Mouse (Mus musculus) adrenal gland, adult 2 months (tissue): Measurements from ENCODE around the gene Lgals3bp. TPM values are rescaled to one million over a fixed set of nuclear protein-coding genes. Genes with fewer than 3 reads are reported as not detected.

Experiments used
- DNase-seq: peaks from one replicate; pipeline ENCODE4 v3.0.0; 2021
- polyA plus RNA-seq: library from polyadenylated mRNA; depleted of rRNA; stranded (reverse); fragments of >200 nt; gene quantifications from 2 replicates; pipeline ENCODE4 v1.2.3, GENCODE M21; 2012
- total RNA-seq, 2 experiments: library from RNA; stranded (reverse); gene quantifications; 2 replicates each; pipeline ENCODE4 v1.2.3; 2021

Gene Lgals3bp
- total and polyA plus RNA-seq, 3 experiments: 92.7 to 430 (median 160) TPM

DNA sequence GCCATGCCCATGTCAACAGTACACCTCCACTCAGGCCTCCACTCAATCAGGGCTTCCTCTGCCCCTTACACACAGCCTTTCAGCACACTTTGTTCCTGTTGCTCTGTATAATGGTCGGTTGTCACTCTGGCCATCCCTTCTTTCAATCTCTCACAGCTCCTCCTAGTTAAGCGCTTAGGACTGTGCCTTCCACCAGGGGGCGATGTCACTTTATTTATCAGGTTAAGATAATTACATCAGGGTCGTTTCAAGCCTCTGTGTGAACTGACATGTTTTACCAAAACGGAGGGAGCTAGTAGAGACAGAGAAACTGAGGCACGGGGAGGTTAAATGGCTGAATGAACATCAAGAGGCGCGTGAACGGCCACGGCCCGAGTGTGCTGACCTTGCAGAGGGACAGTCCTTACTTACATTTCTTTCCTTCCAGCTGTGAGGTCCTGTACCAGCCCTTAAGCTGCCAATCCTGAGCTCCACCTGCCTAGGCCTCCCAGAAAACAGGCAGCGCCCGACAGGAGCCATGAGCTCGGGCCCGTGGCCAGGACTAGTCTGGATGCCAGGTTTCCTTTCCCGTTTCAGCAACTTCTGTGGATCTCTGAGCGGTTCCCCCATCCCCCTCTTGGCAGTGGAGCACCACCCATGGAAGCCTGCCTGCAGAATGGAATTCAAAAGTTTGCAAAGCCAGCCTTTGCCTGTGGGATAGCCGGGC is 21.5 kb upstream of the Lgals3bp start:
- DNase-seq: peak; percentile 84

DNA sequence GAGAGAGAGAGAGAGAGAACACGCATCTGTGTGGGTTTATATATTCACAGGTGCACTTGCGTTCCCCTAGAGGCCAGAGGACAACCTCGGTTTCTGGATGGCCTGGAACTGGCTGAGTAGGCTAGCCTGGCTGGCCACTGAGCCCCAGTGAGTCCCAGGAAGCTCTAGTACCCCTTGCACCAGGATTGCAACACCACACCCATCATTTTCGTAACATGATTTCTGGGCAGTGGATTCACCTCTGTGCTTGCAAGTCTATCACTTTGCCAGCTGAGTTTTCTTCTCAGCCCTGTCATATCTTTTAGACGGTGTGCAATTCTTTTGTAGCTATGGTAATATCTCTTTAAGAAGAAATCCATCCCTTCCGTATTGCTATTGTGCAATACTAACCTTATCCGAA is 18.4 kb upstream of the Lgals3bp start:
- DNase-seq: no peak

GRCm38 (mm10) chr11:118418834-118419504 is 17.1 kb upstream of the Lgals3bp start, which contains the start of gene Cant1:
Gene Cant1 (minus strand): TSS chr11:118419086.
- peak; percentile 99 for DNase-seq

GRCm38 (mm10) chr11:118418442-118418833 is 16.5 kb upstream of the Lgals3bp start:
- DNase-seq: no peak

DNA sequence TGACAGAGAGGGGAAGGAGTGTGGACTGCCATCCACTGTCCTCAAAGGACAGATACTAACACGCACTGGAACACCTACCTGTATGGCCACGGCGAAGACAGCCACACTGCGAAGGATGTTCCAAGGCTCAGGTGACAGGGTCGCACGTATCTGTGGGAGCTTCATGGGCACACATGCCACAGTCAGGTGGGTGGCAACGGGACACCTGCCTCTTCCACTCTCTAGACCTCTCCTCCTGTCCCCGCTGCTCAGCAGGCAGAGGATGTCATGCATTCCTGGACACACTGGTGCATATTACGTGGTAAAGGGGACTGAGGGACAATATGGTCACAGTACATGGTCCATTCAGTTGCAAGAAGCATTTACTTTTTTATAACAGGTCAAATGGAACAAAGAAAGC is 15.6 kb upstream of the Lgals3bp start:
- no peak for DNase-seq

DNA sequence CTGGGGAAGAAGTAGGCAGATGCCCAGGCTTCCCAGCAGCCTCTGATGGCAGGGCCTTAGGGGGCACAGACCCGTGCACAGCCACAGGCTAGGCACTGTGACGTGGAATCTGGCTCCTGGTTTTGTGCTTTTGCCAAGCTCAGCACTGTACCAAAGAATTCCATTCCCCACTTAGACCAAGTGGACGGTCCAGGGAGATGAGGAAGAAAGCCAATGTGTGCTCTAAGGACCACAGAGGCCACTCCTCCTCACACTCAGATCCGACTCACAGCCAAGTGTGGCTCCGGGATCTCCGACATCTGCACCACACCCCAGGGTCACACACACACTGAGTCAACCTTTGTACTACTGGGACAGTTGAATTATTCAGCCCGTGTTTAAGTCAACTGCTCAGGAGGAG is 14.2 kb upstream of the Lgals3bp start:
- no peak for DNase-seq

- no peak for DNase-seq
Observed at GRCm38 (mm10) chr11:118415630-118416029, 13.7 kb upstream of the Lgals3bp start.

GRCm38 (mm10) chr11:118414270-118414669 is 12.4 kb upstream of the Lgals3bp start:
- no peak for DNase-seq

DNA sequence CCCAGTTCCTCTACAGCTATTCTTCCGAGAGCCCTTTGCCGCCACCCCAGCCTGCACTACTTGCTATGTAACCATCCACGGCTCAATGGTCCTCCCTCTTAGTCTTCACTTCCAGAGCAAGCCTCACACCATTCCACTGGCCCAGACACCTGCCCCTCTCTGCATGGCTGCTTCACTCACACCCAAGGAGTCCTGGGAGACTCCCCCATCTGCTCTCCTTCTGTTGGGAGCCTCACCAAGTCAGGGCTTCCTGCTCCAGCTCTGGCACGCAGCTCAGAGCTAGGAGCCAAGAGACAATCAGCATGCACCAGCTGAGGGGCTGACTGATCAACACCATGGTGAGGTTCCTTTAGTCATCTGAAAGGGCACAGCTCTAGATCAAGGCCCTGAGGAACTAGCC is 11.2 kb upstream of the Lgals3bp start:
- DNase-seq: no peak

GRCm38 (mm10) chr11:118412601-118413000 is 10.7 kb upstream of the Lgals3bp start:
- no peak for DNase-seq

- no peak for DNase-seq
Observed at GRCm38 (mm10) chr11:118411271-118411670, 9.4 kb upstream of the Lgals3bp start.

DNA sequence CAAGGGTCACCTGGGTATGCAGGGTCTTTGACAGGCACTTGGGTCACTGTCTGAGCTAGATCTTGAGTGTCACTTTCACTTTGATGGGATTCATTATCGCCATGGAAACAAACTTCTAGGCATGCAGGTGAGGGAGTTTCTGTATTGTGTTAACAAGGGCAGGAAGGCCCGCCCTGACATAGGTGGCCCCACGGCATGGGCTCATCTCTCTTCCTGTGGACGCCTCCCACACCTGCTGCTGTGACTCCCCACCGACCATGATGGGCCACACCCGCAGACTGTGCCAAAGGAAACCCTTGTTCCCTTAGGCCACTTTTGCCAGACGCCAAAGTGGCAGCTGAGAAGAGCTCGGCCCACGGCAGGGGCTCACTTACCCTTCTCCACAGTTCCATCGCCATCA is 8.6 kb upstream of the Lgals3bp start:
- DNase-seq: no peak

DNA sequence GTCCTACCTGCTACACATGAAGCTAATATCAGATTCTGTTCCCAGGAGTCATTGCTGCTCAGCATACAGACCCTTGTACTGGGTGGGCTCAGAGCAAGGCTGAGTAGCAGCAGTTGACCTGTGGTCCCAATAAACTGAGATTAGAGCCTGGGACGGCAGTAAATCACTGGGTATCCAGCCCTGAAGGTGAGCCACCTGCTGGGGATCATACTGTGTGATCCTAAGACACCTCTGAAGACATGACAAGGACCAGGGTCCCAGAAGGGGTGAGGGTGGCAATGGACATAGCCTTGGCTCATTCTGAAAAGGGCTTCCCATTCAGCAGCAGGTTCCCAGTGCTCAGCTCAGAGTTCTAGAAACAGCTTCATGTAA is 8.2 kb upstream of the Lgals3bp start:
- no peak for DNase-seq

DNA sequence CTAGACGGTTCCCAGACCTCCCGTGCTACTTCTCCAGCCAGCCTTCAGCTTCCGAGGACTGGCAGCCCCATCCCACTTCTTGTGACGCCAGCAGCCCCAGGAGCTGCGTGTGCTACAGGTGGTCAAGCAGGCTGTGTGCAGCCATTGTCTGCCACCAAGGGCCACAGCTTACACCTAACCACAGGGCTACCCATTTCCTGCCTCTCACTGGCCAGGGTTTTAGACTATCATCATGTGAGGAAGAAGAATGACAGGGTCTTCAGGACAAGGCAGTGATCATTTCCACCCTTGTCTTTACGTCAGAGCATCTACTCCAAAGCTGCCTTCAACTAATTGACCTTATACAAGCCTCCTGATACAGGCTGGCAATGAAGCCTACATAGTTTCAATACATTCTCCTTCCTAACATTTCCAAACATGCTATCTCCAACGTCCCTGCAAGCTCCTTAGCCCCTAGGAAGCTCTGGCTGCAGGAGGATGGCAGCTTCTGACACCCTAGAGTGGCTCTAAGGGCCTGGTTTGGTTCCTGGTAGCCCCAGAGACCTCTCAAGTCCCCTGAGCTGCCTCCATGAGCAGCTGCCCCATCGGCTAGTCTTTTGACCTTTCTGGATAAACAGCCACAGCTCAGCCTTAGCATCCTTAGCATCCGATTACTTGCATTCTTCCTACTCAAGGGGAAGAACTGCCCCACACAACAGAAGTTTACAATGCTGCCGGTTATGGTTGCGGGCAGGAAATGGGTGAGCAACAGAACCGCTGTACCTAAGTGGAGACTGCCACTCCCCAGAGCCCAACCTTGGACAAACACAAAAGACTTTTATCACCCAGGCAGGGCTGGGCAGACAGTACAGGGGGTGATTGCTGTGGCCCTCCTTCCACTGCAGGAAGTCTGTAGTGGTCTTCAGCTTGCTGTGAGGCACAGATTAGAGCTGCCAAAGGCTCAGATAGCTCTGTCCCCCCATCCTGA is 7.5 kb upstream of the Lgals3bp start:
- DNase-seq: peak; percentile 2

GRCm38 (mm10) chr11:118408051-118408740 is 6.3 kb upstream of the Lgals3bp start:
- DNase-seq: peak; percentile 1

GRCm38 (mm10) chr11:118407318-118407910 is 5.5 kb upstream of the Lgals3bp start:
- DNase-seq: no peak

DNA sequence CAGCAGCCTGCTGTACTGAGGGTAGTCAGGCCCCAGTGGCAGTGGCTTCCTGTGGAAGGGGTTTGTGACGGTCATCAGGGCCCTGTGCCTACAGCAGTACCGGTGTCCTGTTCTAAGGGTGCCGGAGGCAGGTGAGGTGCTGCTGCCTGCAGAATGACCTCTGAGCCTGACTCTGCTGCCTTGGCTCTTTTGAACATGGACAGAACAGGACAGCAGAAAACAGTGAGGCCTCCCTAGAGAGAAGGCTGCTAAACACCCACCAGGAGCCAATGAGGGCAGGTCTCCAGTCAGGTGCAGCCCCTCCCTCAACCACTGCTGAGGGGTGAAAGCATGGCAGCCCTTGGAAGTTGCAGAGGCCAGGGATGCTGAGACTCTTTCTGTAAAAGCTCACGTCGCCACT is 4.6 kb upstream of the Lgals3bp start:
- DNase-seq: no peak

DNA sequence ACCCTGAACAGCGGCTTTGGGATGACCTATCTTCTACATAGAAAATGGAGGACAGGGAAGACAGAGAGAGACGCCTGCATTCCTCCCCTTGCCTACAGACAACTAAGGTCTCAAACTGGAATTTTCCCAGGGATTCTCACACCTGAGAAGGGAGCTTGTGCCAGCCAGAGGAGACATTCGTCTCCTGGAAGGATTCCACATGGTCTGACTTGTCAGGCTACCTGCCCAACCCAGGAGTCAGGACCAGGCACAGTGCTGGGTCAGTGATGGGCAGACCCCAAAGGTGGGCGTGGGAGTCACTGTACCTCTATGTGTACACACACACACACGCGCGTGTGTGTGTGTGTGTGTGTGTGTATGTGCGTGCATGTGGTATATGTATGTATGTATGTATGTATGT is 3.4 kb upstream of the Lgals3bp start:
- no peak for DNase-seq

DNA sequence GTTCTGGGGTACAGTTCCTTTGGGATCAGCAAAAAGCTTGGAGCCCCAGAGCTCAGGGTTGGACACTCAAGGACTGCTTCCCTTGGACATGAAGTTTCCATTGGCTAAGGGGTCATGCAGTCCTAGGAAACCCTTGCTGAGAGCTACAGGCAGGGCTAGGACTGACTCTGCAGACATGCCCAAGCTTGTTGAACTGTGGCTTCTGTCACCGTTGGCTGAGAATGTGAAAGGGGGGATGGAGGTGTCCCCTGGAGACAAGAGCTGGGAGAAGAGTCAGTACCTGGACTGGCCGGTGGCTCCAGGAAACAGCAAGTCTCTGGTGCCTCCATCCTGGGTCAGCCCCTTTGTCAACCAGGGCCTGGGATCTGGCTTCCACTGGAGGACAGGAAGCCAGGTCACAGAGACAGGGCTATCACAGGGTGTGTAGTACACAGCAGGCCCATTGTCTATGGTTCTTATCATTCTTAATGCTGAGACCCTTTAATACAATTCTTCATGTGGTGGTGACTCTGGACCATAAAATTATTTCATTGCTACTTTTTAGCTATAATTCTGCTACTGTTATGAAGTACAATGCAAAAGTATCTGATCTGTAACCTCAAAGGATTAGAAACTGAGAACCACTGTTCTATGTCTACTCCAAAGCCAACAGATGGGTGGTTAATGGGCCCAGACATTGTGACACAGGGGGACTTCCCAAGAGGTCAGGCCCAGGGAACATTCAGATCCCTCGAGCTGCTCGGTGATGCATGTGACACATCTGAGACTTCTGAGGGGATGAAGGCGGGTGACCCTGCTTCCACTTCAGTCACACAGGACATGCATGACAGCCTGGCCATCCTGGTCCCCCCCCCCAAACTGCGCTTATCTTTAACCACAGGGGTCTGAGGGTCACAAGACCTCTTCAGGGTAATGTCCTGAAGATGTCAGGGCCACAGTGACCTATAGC is 2.3 kb upstream of the Lgals3bp start:
- no peak for DNase-seq

DNA sequence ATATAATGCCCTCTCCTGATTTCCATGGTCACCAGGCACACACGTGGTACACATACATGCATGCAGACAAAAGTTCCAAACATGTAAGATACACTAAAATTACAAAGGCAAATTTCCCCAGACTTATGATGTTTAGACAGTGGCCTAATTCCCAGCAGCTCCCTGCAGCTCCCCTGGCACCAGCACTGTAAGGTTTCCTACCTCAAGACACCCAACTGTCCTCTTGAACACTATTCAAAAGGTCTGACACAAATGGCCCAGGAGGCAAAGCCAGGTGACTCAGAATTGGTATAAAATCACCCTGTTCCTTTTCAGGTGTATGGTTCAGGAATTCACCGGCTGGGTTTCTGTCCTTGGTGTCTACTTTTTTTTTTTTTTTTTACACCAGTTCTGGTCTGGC is 1.3 kb upstream of the Lgals3bp start:
- no peak for DNase-seq
